Mouse (Mus musculus) CH12.LX (cell line): ENCODE data around the gene Snap25.

Experiments used
- CTCF ChIP-seq, 2 experiments: IDR thresholded peaks in 1 of 2; conservative IDR thresholded peaks in 1 of 2; 2 replicates each; pipeline ENCODE4 v1.5.1; 2011 to 2012; ENCODE audit warnings: low read depth in 2 of 2, low read length in 2 of 2, improper control_type of control experiment in 1 of 2, inconsistent platforms in 1 of 2, mild to moderate bottlenecking in 1 of 2, moderate library complexity in 1 of 2
- IRF4 ChIP-seq: IDR thresholded peaks from 2 replicates; pipeline ENCODE4 v1.6.1; 2014; ENCODE audit warnings: low read depth, mild to moderate bottlenecking, inconsistent platforms, low read length, improper control_type of control experiment
- TCF12 ChIP-seq: IDR thresholded peaks from 2 replicates; pipeline ENCODE4 v1.6.1; 2014; ENCODE audit warnings: low read depth, mild to moderate bottlenecking, inconsistent platforms, low read length, improper control_type of control experiment

- TF ChIP-seq TCF12 (no peak), IRF4 (no peak), CTCF (conservative IDR thresholded peaks at IDR 0.05 in 1 of 2, IDR thresholded peaks at IDR 0.05 in 1 of 2; ENCODE audit: low read depth in 2 of 2, low read length in 2 of 2) (no peak)
These were observed 44.1 kb upstream of the Snap25 start for GRCm38 (mm10) chr2:136669183-136669582.
